Mouse (Mus musculus) lung, adult 2 months (tissue): Measurements from ENCODE around the gene Tiam1. TPM values are rescaled to one million over a fixed set of nuclear protein-coding genes. Genes with fewer than 3 reads are reported as not detected.

Experiments used
- DNase-seq: peaks from one replicate; pipeline ENCODE4 v3.0.0; 2022
- H3K4me1 ChIP-seq: fragments of 200-500 bp; 2 replicates; pipeline ENCODE4 v1.6.1; 2011; ENCODE audit warnings: low read length; ENCODE audit not compliant: control insufficient read depth, insufficient read depth
- H3K4me3 ChIP-seq: fragments of 200-500 bp; replicated peaks from 2 replicates; pipeline ENCODE3; 2011; ENCODE audit warnings: low read depth, mild to moderate bottlenecking, control low read depth, low read length; ENCODE audit errors: extremely low read depth
- CTCF ChIP-seq: fragments of 200-500 bp; IDR thresholded peaks from 2 replicates; pipeline ENCODE4 v1.5.1; 2011; ENCODE audit warnings: mild to moderate bottlenecking, low read length, control low read depth; ENCODE audit not compliant: insufficient read depth
- POLR2A ChIP-seq: fragments of 200-500 bp; IDR thresholded peaks from 2 replicates; pipeline ENCODE4 v1.6.1; 2011; ENCODE audit warnings: low read depth, mild to moderate bottlenecking, control low read depth, low read length, borderline replicate concordance; ENCODE audit errors: extremely low read depth
- WGBS: fragments of 180-500 bp; shearing (Covaris S2); methylation state at CpG from one replicate; pipeline ENCODE4 v1.1.7; 2018; 5-methylcytosine and 5-hydroxymethylcytosine counted together
- polyA plus RNA-seq: library from polyadenylated mRNA; depleted of rRNA; stranded (reverse); fragments of >200 nt; gene quantifications from 2 replicates; pipeline ENCODE4 v1.2.3, GENCODE M21; 2012

The Tiam1 gene
- polyA plus RNA-seq, 1 experiment, result 14.6 TPM

DNA sequence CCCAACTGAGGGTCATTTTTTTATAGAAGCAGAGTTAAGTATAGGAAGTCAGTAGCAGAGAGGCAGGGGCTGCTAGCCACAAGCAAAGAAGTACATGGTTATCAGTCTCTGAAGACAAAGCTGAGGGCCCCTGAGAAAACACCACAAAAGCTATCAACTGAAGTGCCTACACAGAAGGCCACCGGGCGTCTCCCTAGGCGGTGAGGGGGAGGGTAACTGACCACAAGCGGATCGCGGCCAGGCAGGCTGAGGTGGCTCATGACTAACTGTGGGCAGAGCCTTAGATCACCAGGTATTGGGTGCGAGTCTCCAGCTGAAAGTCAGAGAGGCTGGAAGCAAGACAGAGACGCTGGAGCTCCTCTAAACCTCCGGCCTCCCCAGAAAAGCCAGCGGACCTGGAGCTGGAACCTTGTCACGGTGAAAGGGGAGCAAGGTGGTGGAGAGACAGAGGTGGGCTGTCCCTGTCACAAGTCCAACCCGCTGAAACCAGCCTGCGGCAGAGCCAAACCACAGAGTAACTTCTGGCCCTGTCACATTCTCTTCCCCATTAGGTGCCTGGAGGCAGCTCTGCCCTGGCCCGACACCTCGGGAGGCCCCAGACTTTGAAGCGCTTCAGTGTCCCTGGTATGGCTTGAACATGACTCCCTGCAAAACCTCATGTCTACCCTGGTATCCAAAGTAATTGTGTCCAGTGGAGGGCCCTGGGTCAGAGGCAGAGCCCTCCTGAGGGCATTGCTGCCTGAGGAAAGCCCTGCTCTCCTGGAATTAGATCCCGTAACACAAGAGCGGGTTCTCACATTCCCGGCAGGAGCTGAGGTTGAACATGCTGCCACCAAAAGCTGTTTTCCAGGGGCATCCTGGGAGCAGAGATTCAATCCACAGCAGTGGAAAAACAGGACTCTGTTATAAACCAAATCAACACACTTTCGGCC, 271.3 kb downstream of the Tiam1 start:
- 68% methylated on average over 20 of the region's 20 CpGs for WGBS
- H3K4me3 ChIP-seq, result no peak overlapping the region
- no peak for TF ChIP-seq CTCF
- no peak for TF ChIP-seq POLR2A
- H3K4me1 ChIP-seq, result no peaks in the 10 kb centered on the region
- no peak for DNase-seq

DNA sequence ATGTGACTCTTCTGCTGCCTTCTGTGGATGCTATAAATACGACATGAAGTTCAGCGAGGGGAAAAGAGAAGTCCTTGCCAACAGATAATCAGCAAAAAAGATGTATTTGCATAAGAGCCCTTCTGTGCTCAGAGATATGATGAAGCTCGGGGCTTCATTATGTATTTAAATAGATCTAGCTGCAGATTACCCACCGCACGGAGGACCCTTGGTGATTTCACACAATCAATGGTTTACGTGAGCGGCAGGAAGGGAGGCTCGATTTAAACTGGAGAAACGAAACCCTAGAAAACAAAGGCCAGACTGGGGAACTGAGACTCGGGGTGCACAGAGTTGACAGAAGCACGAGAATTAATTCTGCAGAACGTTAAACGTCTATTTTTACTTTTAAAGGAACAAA, 272.2 kb downstream of the Tiam1 start:
- no peak overlapping the region for H3K4me3 ChIP-seq
- no peak for DNase-seq
- TF ChIP-seq POLR2A (no peak), CTCF (no peak)

DNA sequence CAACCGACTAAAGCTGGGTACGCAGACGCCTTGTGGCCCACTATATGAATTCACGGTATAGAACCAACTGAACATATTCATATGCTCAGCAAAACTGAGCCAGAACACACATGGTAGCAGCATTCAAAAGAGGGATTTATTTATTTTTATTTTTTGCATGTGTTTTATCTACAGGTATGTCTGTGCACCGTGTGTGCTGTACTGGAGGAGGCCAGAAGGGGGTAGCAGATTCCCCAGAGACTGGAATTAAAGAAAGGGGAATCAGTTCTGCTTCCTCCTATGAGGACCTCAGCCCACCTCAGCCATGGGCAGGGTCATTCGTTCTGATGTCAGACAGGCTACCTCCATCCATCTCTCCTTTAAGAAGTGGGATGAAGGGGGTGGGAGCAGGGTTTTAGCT, 273.5 kb downstream of the Tiam1 start:
- WGBS, result 96% methylated on average over 6 of the region's 6 CpGs
- H3K4me1 ChIP-seq, result no peaks in the 10 kb centered on the region
- DNase-seq, result no peak
- TF ChIP-seq POLR2A (no peak), CTCF (no peak)
- H3K4me3 ChIP-seq, result no peak overlapping the region

More for the DNA sequence above, 272.2 kb downstream of the Tiam1 start:
- H3K4me1 ChIP-seq, result no peaks in the 10 kb centered on the region
- WGBS, result 49% methylated on average over 13 of the region's 13 CpGs

DNA sequence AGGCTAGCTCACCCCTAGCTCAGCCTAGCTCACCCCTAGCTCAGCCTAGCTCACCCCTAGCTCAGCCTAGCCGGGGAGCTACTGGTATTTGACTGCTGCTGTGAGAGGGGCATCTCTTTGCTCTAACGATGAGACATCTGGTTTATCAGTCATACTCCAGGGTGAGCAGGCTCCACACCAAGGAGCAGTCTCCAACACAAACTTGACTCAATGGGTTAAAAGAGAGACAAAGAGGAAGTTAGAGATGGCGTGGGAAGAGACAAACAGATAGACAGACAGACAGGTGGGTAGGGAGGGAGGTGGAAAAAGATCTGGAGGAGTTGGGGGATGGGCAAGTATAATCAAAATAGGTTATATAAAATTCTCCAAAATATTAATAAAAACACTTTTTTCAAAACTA, 275.1 kb downstream of the Tiam1 start:
- no peak for DNase-seq
- Histone ChIP-seq H3K4me3 (no peak overlapping the region), H3K4me1 (no peaks in the 10 kb centered on the region)
- TF ChIP-seq CTCF (no peak), POLR2A (no peak)
- 84% methylated on average over 3 of the region's 3 CpGs for WGBS

DNA sequence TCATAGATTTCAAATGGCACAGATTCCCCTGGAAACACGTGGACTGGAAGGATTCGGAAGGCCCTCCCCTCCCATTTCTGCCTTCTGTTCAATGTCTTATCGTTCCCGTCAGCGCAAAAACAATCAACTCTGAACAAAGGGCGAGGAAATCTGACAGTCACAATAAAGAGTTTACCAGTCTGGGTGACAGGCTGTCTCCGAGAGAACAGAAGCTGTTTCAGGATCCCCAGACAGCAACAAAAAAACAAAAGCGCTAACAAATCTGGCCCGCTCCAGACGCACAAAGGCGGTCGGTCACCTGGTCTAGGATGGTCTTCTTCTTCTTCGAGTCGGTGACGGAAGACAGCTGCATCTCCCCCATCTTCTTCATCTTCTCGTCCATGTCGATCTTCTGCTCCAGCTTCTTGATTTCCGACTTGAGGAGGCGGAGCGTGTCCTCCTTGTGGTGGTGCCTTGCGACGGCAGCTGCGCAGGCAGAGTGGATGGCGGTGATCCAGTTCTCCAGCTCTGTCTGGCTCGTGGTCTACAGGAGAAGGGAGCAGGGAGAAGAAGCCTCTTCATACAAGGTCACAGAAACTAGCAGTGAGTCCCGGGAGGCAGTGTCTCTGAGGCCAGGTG, 276.2 kb downstream of the Tiam1 start:
- DNase-seq, result no peak
- H3K4me1 ChIP-seq, result no peaks in the 10 kb centered on the region
- no peak overlapping the region for H3K4me3 ChIP-seq
- 92% methylated on average over 26 of the region's 26 CpGs for WGBS
- TF ChIP-seq CTCF, result no peak
- no peak for TF ChIP-seq POLR2A

DNA sequence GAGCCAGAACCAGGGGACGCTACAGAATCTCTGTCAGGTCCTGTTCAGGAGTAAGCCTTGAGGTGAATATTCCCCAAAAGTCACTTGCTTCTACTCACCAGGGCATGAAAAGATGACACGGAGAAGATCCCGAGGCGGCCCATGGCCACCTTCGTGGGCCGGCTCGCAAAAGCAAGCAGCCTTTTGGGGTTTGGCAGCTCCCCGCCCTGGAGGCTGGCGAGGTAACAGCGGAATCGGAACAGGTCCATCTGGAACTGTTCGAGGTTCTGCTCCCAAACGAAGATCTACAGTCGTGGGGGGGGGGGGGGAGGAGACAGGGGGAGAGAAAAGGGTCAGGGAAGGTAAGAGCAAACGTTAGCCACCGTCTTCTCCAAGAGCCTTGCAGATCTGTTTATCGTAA, 278.4 kb downstream of the Tiam1 start:
- Histone ChIP-seq H3K4me3 (no peak overlapping the region), H3K4me1 (no peaks in the 10 kb centered on the region)
- TF ChIP-seq POLR2A (no peak), CTCF (no peak)
- WGBS, result 86% methylated on average over 17 of the region's 17 CpGs
- no peak for DNase-seq

DNA sequence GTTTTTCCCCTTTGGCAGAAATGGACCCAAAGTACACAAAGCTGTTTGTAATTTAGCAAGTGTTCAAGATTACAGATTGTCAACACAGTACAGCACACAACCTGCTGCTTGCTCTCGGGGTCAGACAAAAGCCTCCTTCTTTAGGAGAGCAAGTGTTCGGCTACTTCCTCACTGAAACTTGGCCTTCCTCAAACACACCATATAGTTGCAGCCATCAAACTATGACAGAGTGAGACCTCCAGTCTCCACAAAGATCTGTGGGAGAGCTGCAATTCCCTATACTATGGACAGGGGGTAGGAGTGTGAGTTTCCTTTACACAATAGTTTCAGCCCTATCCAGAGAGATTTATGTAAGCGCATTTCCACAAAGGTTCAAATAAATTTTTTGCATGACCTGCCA, 278.9 kb downstream of the Tiam1 start:
- no peak for TF ChIP-seq CTCF
- no peak for TF ChIP-seq POLR2A
- Histone ChIP-seq H3K4me1 (no peaks in the 10 kb centered on the region), H3K4me3 (no peak overlapping the region)
- whole genome bisulfite sequencing, result 77% methylated on average over 3 of the region's 3 CpGs
- DNase-seq, result no peak

DNA sequence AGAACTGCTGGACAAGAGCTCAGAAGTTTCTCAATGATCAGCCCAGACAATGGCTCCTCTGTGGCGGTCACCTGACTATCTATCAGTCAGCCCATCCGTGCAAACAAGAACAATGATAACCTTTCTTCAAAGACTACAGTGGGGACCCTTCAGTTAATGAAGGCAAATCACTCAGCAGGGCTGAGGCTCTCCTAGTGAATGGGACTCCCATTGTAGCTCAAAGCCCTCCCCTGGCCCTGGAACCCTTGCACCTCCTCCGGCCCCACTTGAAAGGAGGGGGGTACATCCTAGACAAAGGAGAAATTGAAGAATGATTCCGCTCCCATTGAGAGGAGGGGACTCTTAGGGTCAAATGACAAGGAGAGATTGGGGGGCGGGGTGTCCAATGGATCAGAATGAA, 280.3 kb downstream of the Tiam1 start:
- Histone ChIP-seq H3K4me3 (no peak overlapping the region), H3K4me1 (no peaks in the 10 kb centered on the region)
- WGBS, result 69% methylated on average over 5 of the region's 5 CpGs
- no peak for DNase-seq
- no peak for TF ChIP-seq CTCF
- TF ChIP-seq POLR2A, result no peak

DNA sequence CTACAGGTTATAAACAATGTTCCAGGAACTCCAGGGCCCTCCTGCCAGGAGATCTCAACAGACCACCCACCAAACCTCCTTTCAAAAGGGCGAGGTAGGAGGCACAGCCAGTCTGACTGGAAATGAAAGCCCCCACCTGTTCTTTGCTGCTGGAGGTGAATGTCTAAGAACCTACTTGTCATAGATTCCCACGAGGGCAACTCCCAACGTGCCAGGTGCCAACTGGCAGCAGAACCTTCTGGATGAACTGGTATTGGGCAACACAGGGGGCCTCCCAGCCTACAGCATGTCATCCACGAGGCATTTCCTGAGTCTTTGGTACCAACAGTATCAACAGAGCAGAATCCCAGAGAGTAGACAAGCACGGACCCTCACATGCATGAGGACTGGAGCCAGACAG, 282.0 kb downstream of the Tiam1 start:
- no peak for DNase-seq
- H3K4me3 ChIP-seq, result no peak overlapping the region
- H3K4me1 ChIP-seq, result no peaks in the 10 kb centered on the region
- TF ChIP-seq POLR2A (no peak), CTCF (no peak)
- 40% methylated on average over 5 of the region's 5 CpGs for WGBS

DNA sequence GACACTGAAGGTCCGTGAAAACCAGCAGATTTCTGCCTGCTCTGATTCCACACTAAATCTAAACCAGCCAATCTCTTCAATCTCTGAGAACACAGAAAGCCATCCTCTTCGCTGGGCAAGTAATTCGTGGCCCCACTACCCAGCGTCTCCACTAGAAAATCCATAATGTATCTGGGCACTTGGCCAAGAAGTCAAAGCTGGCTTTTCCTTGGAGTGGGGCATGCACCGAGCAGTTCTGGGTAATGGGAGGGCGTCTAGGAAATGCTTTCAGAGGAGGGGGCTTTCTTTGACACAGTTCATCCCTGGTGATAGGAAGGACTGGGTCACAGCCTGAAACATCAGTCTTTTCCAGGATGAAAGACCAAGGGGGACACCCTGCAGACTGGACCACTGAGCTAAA, 282.9 kb downstream of the Tiam1 start:
- Histone ChIP-seq H3K4me1 (no peaks in the 10 kb centered on the region), H3K4me3 (no peak overlapping the region)
- no peak for TF ChIP-seq POLR2A
- no peak for DNase-seq
- WGBS, result 71% methylated on average over 6 of the region's 6 CpGs
